ENCODE assay signal across 9 mouse cellular contexts in genomic region chr11:116994095-116994582, GRCm38 (mm10).
DNase-seq lines count a peak whose midpoint lies in the region; ATAC-seq lines count a peak whose summit lies in the region.
"Had no signal": no experiment of that assay in that cellular context is flagged by ENCODE, and none has a peak within 500 bp of the region (broad histone marks: within the 10 kb centered on the region; RNA-seq: fewer than 3 reads in every experiment).

No protein-coding gene starts in this region.

- no peaks in the 10 kb centered on the region for H3K9me3 ChIP-seq in embryonic facial prominence, embryonic 11.5 days (replicated peaks; ENCODE audit: control insufficient read depth, low read length)
- no peaks in the 10 kb centered on the region for H3K9me3 ChIP-seq in hindbrain, embryonic 12.5 days (replicated peaks)
- H3K9me3 ChIP-seq in limb, embryonic 10.5 days (replicated peaks) = no peaks in the 10 kb centered on the region

- DNase-seq in CD4-positive helper T cell, adult 2 months (ENCODE audit: low read depth, low spot score) = peak; percentile 17
- peak; percentile 88 for DNase-seq in ES-CJ7 (ENCODE audit: low read depth, low spot score)
- DNase-seq in embryonic facial prominence, embryonic 11.5 days (ENCODE audit: low spot score) = peak; percentile 79
- peak; percentile 50 for DNase-seq in limb, embryonic 10.5 days (ENCODE audit: low spot score)
- DNase-seq in naive thymus-derived CD4-positive, alpha-beta T cell, adult 2 months (ENCODE audit: low read depth) = peak; percentile 58
- no peak for DNase-seq in Muller cell, postnatal 12 days (ENCODE audit: inconsistent ontology term)
- no peak for DNase-seq in urinary bladder, postnatal 4 days (ENCODE audit: low spot score in 2 of 2)

- H3K4me1 ChIP-seq in embryonic facial prominence, embryonic 11.5 days (ENCODE audit: control insufficient read depth, insufficient read depth, low read length) = no peaks in the 10 kb centered on the region
- peaks cover 20% of the 10 kb centered on the region for H3K4me1 ChIP-seq in hindbrain, embryonic 12.5 days
- H3K4me1 ChIP-seq in limb, embryonic 10.5 days = peaks cover 31% of the 10 kb centered on the region

- H3K9ac ChIP-seq in embryonic facial prominence, embryonic 11.5 days (replicated peaks; ENCODE audit: low read length) = no peak overlapping the region
- H3K9ac ChIP-seq in hindbrain, embryonic 12.5 days = peak overlapping the region; percentile 45; the same call in 1 of the 2 replicates

- ATAC-seq in embryonic facial prominence, embryonic 11.5 days (replicated peaks; ENCODE audit: insufficient number of reproducible peaks, low FRiP score, low TSS enrichment, low read depth) = no peak
- ATAC-seq in hindbrain, embryonic 12.5 days (ENCODE audit: low FRiP score) = peak; percentile 53

- no peaks in the 10 kb centered on the region for H3K36me3 ChIP-seq in embryonic facial prominence, embryonic 11.5 days (replicated peaks; ENCODE audit: control insufficient read depth, insufficient read depth, low read depth, low read length)
- no peaks in the 10 kb centered on the region for H3K36me3 ChIP-seq in hindbrain, embryonic 12.5 days
- H3K36me3 ChIP-seq in limb, embryonic 10.5 days = no peaks in the 10 kb centered on the region

- H3K27me3 ChIP-seq in embryonic facial prominence, embryonic 11.5 days (ENCODE audit: control insufficient read depth, insufficient read depth, low read length) = peaks cover 7% of the 10 kb centered on the region; the same call in 1 of the 2 replicates
- peaks cover 12% of the 10 kb centered on the region for H3K27me3 ChIP-seq in hindbrain, embryonic 12.5 days
- H3K27me3 ChIP-seq in limb, embryonic 10.5 days (ENCODE audit: low read depth, poor library complexity, severe bottlenecking) = peaks cover 55% of the 10 kb centered on the region

- WGBS in embryonic facial prominence, embryonic 11.5 days = 3% methylated on average over 18 of the region's 18 CpGs
- 1% methylated on average over 18 of the region's 18 CpGs for whole genome bisulfite sequencing in hindbrain, embryonic 12.5 days
- 2% methylated on average over 18 of the region's 18 CpGs for WGBS in limb, embryonic 10.5 days

- H3K4me2 ChIP-seq in embryonic facial prominence, embryonic 11.5 days (ENCODE audit: low read depth, low read length) = no peak overlapping the region
- H3K4me2 ChIP-seq in hindbrain, embryonic 12.5 days (replicated peaks) = peak overlapping the region; percentile 48

- no peak overlapping the region for H3K27ac ChIP-seq in embryonic facial prominence, embryonic 11.5 days (replicated peaks; ENCODE audit: low read depth, low read length)
- peak overlapping the region; percentile 75 for H3K27ac ChIP-seq in hindbrain, embryonic 12.5 days
- no peak overlapping the region for H3K27ac ChIP-seq in limb, embryonic 10.5 days

- no peak overlapping the region for H3K4me3 ChIP-seq in embryonic facial prominence, embryonic 11.5 days (ENCODE audit: low read depth, low read length)
- H3K4me3 ChIP-seq in hindbrain, embryonic 12.5 days = peak overlapping the region; percentile 16; the same call in 1 of the 2 replicates
- peak overlapping the region; percentile 30; the same call in 1 of the 2 replicates for H3K4me3 ChIP-seq in limb, embryonic 10.5 days
- H3K4me3 ChIP-seq: erythroblast, embryonic 14.5 days had no signal

Comparison
In these comparisons a context has a peak if more than half of its experiments do, and no peak if none do; other contexts are left out.
1. DNase-seq: peak in CD4-positive helper T cell, adult 2 months (single experiment), ES-CJ7 (single experiment), embryonic facial prominence, embryonic 11.5 days (single experiment), limb, embryonic 10.5 days (single experiment) and naive thymus-derived CD4-positive, alpha-beta T cell, adult 2 months (single experiment); none in Muller cell, postnatal 12 days (single experiment) and urinary bladder, postnatal 4 days (0 of 2).